Mouse (Mus musculus): Measurements from ENCODE around the gene Gm20605. TPM values are rescaled to one million over a fixed set of nuclear protein-coding genes. Genes with fewer than 3 reads are reported as not detected.
A peak's percentile ranks its signal among the peaks of the same experiment; 100 is the strongest.

The Gm20605 gene
- polyA plus RNA-seq, 1 experiment: 5.4 TPM

DNA sequence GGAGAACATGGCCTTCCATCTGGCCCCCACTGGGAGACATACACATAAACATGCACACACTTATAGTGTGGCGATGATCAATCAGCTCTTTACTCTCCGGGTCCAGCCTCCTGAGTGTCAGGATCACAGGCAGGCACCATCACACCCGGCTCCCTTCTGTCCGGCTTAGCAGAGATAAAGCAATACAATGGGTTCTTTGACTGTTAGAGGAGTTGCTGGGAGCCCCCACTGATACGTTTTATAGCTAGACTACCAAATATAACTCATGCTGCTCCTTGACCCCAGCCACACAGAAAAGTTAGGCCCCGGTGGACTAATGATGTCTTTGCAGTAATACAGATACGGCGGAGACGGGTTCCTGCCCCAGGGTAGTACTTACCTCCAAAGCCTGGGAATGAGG, 34.1 kb downstream of the Gm20605 start:
- peaks cover 34% of the 10 kb centered on the region for H3K36me3 ChIP-seq (ENCODE audit: control insufficient read depth, insufficient read depth, low read length, poor library complexity, severe bottlenecking)
- H3K27me3 ChIP-seq (ENCODE audit: control insufficient read depth, insufficient read depth, low read length, poor library complexity, severe bottlenecking): no peaks in the 10 kb centered on the region
- no peak overlapping the region for H3K27ac ChIP-seq (ENCODE audit: insufficient read depth, low read length)
- TF ChIP-seq POLR2A (IDR thresholded peaks at IDR 0.05; ENCODE audit: insufficient read depth, low read length): no peak
- no peak for TF ChIP-seq CTCF (IDR thresholded peaks at IDR 0.05; ENCODE audit: low read depth, low read length)
- TF ChIP-seq EP300 (IDR thresholded peaks at IDR 0.05; ENCODE audit: insufficient read depth, low read depth, low read length): no peak
- H3K4me3 ChIP-seq (ENCODE audit: low read depth, low read length): no peak overlapping the region
- H3K9ac ChIP-seq (ENCODE audit: low read depth, poor library complexity, severe bottlenecking): no peak overlapping the region
- no peaks in the 10 kb centered on the region for H3K9me3 ChIP-seq (replicated peaks; ENCODE audit: control insufficient read depth, insufficient read depth, low read length, poor library complexity, severe bottlenecking)
- no peaks in the 10 kb centered on the region for H3K4me1 ChIP-seq (ENCODE audit: control insufficient read depth, insufficient read depth, low read length)

GRCm38 (mm10) chr5:137668971-137669370, 40.0 kb downstream of the Gm20605 start:
- Histone ChIP-seq H3K4me3 (ENCODE audit: low read depth, low read length) (no peak overlapping the region), H3K36me3 (ENCODE audit: control insufficient read depth, insufficient read depth, low read length, poor library complexity, severe bottlenecking) (peaks cover 17% of the 10 kb centered on the region), H3K4me1 (ENCODE audit: control insufficient read depth, insufficient read depth, low read length) (peaks cover 2% of the 10 kb centered on the region), H3K9me3 (replicated peaks; ENCODE audit: control insufficient read depth, insufficient read depth, low read length, poor library complexity, severe bottlenecking) (no peaks in the 10 kb centered on the region), H3K27me3 (ENCODE audit: control insufficient read depth, insufficient read depth, low read length, poor library complexity, severe bottlenecking) (no peaks in the 10 kb centered on the region), H3K9ac (ENCODE audit: low read depth, poor library complexity, severe bottlenecking) (no peak overlapping the region), H3K27ac (ENCODE audit: insufficient read depth, low read length) (no peak overlapping the region)
- TF ChIP-seq EP300 (IDR thresholded peaks at IDR 0.05; ENCODE audit: insufficient read depth, low read depth, low read length) (no peak), POLR2A (IDR thresholded peaks at IDR 0.05; ENCODE audit: insufficient read depth, low read length) (no peak), CTCF (IDR thresholded peaks at IDR 0.05; ENCODE audit: low read depth, low read length) (no peak)

DNA sequence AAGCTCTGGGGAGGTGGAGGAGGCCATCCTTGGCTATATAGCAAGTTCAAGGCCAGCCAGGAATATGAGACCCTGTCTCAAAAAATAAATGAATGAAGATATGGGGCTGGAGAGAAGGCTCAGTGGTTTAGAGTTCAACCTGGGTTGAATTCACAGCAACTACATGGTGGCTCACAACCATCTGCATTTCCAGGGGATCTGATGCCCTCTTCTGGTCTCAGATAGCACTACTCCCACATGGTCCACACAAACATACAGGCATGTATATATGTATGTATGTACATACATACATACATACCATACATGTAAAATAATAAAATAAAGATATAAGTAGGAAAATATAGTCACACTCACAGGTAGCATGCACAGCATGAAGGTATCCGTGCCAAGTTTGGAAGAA, 41.3 kb downstream of the Gm20605 start:
- H3K9ac ChIP-seq (ENCODE audit: low read depth, poor library complexity, severe bottlenecking): no peak overlapping the region
- peaks cover 2% of the 10 kb centered on the region for H3K4me1 ChIP-seq (ENCODE audit: control insufficient read depth, insufficient read depth, low read length)
- no peaks in the 10 kb centered on the region for H3K9me3 ChIP-seq (replicated peaks; ENCODE audit: control insufficient read depth, insufficient read depth, low read length, poor library complexity, severe bottlenecking)
- peaks cover 14% of the 10 kb centered on the region for H3K36me3 ChIP-seq (ENCODE audit: control insufficient read depth, insufficient read depth, low read length, poor library complexity, severe bottlenecking)
- H3K4me3 ChIP-seq (ENCODE audit: low read depth, low read length): no peak overlapping the region
- TF ChIP-seq POLR2A (IDR thresholded peaks at IDR 0.05; ENCODE audit: insufficient read depth, low read length): no peak
- TF ChIP-seq CTCF (IDR thresholded peaks at IDR 0.05; ENCODE audit: low read depth, low read length): no peak
- TF ChIP-seq EP300 (IDR thresholded peaks at IDR 0.05; ENCODE audit: insufficient read depth, low read depth, low read length): no peak
- no peaks in the 10 kb centered on the region for H3K27me3 ChIP-seq (ENCODE audit: control insufficient read depth, insufficient read depth, low read length, poor library complexity, severe bottlenecking)
- H3K27ac ChIP-seq (ENCODE audit: insufficient read depth, low read length): no peak overlapping the region

- H3K36me3 ChIP-seq (ENCODE audit: control insufficient read depth, insufficient read depth, low read length, poor library complexity, severe bottlenecking): peaks cover 6% of the 10 kb centered on the region
- peaks cover 2% of the 10 kb centered on the region for H3K4me1 ChIP-seq (ENCODE audit: control insufficient read depth, insufficient read depth, low read length)
- H3K9ac ChIP-seq (ENCODE audit: low read depth, poor library complexity, severe bottlenecking): peak overlapping the region; percentile 24
- no peaks in the 10 kb centered on the region for H3K9me3 ChIP-seq (replicated peaks; ENCODE audit: control insufficient read depth, insufficient read depth, low read length, poor library complexity, severe bottlenecking)
- H3K27me3 ChIP-seq (ENCODE audit: control insufficient read depth, insufficient read depth, low read length, poor library complexity, severe bottlenecking): no peaks in the 10 kb centered on the region
- no peak overlapping the region for H3K4me3 ChIP-seq (ENCODE audit: low read depth, low read length)
- H3K27ac ChIP-seq (ENCODE audit: insufficient read depth, low read length): peak overlapping the region; percentile 57
- peak; percentile 58; the same call in 1 of the 2 replicates for TF ChIP-seq EP300 (IDR thresholded peaks at IDR 0.05; ENCODE audit: insufficient read depth, low read depth, low read length)
- TF ChIP-seq POLR2A (IDR thresholded peaks at IDR 0.05; ENCODE audit: insufficient read depth, low read length): no peak
Measured at GRCm38 (mm10) chr5:137671443-137672240, 42.7 kb downstream of the Gm20605 start.

DNA sequence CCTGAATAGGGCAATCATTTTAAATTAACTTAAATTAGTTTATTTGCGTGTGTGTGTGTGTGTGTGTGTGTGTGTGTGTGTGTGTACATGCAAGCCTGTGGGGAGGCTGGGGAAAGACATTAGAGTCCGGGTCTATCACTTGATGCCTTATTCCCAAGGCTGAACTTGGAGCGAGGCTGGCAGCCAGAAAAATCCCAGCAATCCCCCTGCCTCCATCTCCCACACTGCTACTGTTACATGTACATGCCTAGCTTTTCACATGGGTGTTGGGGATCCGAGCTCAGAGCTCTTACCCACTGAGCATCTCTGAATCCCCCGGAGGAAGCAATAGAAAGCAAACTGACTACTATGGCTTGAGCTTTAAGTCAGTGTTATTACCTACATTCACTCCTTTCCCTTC, 43.4 kb downstream of the Gm20605 start:
- Histone ChIP-seq H3K9me3 (replicated peaks; ENCODE audit: control insufficient read depth, insufficient read depth, low read length, poor library complexity, severe bottlenecking) (no peaks in the 10 kb centered on the region), H3K4me3 (ENCODE audit: low read depth, low read length) (no peak overlapping the region), H3K9ac (ENCODE audit: low read depth, poor library complexity, severe bottlenecking) (no peak overlapping the region), H3K27ac (ENCODE audit: insufficient read depth, low read length) (0 out of 2 replicates have a peak overlapping the region, but pooled peaks have one; percentile 2), H3K4me1 (ENCODE audit: control insufficient read depth, insufficient read depth, low read length) (peaks cover 2% of the 10 kb centered on the region), H3K27me3 (ENCODE audit: control insufficient read depth, insufficient read depth, low read length, poor library complexity, severe bottlenecking) (no peaks in the 10 kb centered on the region), H3K36me3 (ENCODE audit: control insufficient read depth, insufficient read depth, low read length, poor library complexity, severe bottlenecking) (0 out of 2 replicates have a peak, but pooled peaks cover 2% of the 10 kb centered on the region)
- no peak for TF ChIP-seq EP300 (IDR thresholded peaks at IDR 0.05; ENCODE audit: insufficient read depth, low read depth, low read length)
- TF ChIP-seq POLR2A (IDR thresholded peaks at IDR 0.05; ENCODE audit: insufficient read depth, low read length): no peak
- no peak for TF ChIP-seq CTCF (IDR thresholded peaks at IDR 0.05; ENCODE audit: low read depth, low read length)

DNA sequence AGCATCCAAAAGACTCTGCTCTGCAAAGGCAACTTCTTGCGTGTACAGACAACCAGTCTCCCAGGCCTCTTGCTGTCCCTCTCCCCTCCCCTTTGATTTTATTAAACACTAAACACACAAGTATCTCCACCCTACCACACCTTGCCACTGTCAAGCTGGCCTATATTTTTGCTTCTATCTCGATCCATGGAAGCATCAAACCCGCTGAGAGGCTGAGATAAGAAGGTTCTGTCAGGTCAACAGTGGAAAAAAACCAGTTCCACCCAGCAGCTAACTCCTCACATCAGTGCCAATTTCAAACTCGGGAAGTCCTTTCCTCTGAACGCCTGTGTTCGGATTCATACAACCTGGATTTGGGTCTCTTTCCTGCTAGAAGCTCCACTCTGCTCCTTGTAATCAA, 44.0 kb downstream of the Gm20605 start:
- TF ChIP-seq EP300 (IDR thresholded peaks at IDR 0.05; ENCODE audit: insufficient read depth, low read depth, low read length) (no peak), POLR2A (IDR thresholded peaks at IDR 0.05; ENCODE audit: insufficient read depth, low read length) (no peak), CTCF (IDR thresholded peaks at IDR 0.05; ENCODE audit: low read depth, low read length) (no peak)
- no peaks in the 10 kb centered on the region for H3K27me3 ChIP-seq (ENCODE audit: control insufficient read depth, insufficient read depth, low read length, poor library complexity, severe bottlenecking)
- no peaks in the 10 kb centered on the region for H3K9me3 ChIP-seq (replicated peaks; ENCODE audit: control insufficient read depth, insufficient read depth, low read length, poor library complexity, severe bottlenecking)
- no peak overlapping the region for H3K4me3 ChIP-seq (ENCODE audit: low read depth, low read length)
- no peak overlapping the region for H3K9ac ChIP-seq (ENCODE audit: low read depth, poor library complexity, severe bottlenecking)
- H3K4me1 ChIP-seq (ENCODE audit: control insufficient read depth, insufficient read depth, low read length): peaks cover 2% of the 10 kb centered on the region
- no peaks in the 10 kb centered on the region for H3K36me3 ChIP-seq (ENCODE audit: control insufficient read depth, insufficient read depth, low read length, poor library complexity, severe bottlenecking)
- no peak overlapping the region for H3K27ac ChIP-seq (ENCODE audit: insufficient read depth, low read length)

All from ES-Bruce4 (cell line).